Mouse (Mus musculus) CH12F3 (cell line): ENCODE results near the gene Otud7a.
"Not testable (repeated sequence)": the region's sequence is repeated elsewhere in the genome, so short reads cannot be mapped to it uniquely, and the experiment has no call there.

Experiments used
- in situ Hi-C: fragments of 300-500 bp; cut with MboI; formaldehyde crosslinking; loops from 2 replicates; pipeline ENCODE4 v1.14.3; 2020; ENCODE audit warnings: low sequenced_read_pairs

The Otud7a gene

GRCm38 (mm10) chr7:63556324-63556723 lies 111.8 kb downstream of the Otud7a start:
- in situ Hi-C loops, result no loop called here

GRCm38 (mm10) chr7:63558918-63559317 lies 114.4 kb downstream of the Otud7a start:
- in situ Hi-C loops, result no loop called here

- in situ Hi-C loops, result no loop called here
These were observed 115.1 kb downstream of the Otud7a start for GRCm38 (mm10) chr7:63559679-63560078.

GRCm38 (mm10) chr7:63583310-63583709 lies 138.8 kb downstream of the Otud7a start:
- in situ Hi-C loops, result no loop called here

- in situ Hi-C loops, result no loop called here
These were observed 141.8 kb downstream of the Otud7a start for GRCm38 (mm10) chr7:63586184-63586870.

GRCm38 (mm10) chr7:63590305-63590704 lies 145.8 kb downstream of the Otud7a start:
- in situ Hi-C loops, result no loop called here

- in situ Hi-C loops, result no loop called here
These were observed 146.8 kb downstream of the Otud7a start for GRCm38 (mm10) chr7:63591322-63591721.

GRCm38 (mm10) chr7:63592061-63592460 lies 147.5 kb downstream of the Otud7a start:
- in situ Hi-C loops, result no loop called here

GRCm38 (mm10) chr7:63604827-63605226 lies 160.3 kb downstream of the Otud7a start:
- in situ Hi-C loops, result no loop called here

GRCm38 (mm10) chr7:63617018-63617417 lies 172.5 kb downstream of the Otud7a start:
- in situ Hi-C loops, result no loop called here

- in situ Hi-C loops, result no loop called here
These were observed 176.3 kb downstream of the Otud7a start for GRCm38 (mm10) chr7:63620776-63621340.

GRCm38 (mm10) chr7:63637651-63638050 lies 193.1 kb downstream of the Otud7a start:
- in situ Hi-C loops, result no loop called here

- in situ Hi-C loops, result no loop called here
These were observed 199.5 kb downstream of the Otud7a start for GRCm38 (mm10) chr7:63644002-63644401.

GRCm38 (mm10) chr7:63647136-63647535 lies 202.6 kb downstream of the Otud7a start:
- in situ Hi-C loops, result no loop called here

- in situ Hi-C loops, result no loop called here
These were observed 215.7 kb downstream of the Otud7a start for GRCm38 (mm10) chr7:63660261-63660660.

GRCm38 (mm10) chr7:63662757-63663156 lies 218.2 kb downstream of the Otud7a start:
- in situ Hi-C loops, result no loop called here

- in situ Hi-C loops, result no loop called here
These were observed 220.9 kb downstream of the Otud7a start for GRCm38 (mm10) chr7:63665496-63665895.

GRCm38 (mm10) chr7:63667986-63668741 lies 223.6 kb downstream of the Otud7a start:
- in situ Hi-C loops, result no loop called here

GRCm38 (mm10) chr7:63668951-63669350 lies 224.4 kb downstream of the Otud7a start:
- in situ Hi-C loops, result no loop called here

GRCm38 (mm10) chr7:63670911-63671310 lies 226.4 kb downstream of the Otud7a start:
- in situ Hi-C loops, result not testable (repeated sequence)

- in situ Hi-C loops, result no loop called here
These were observed 227.4 kb downstream of the Otud7a start for GRCm38 (mm10) chr7:63671904-63672303.

- in situ Hi-C loops, result no loop called here
These were observed 232.1 kb downstream of the Otud7a start for GRCm38 (mm10) chr7:63676631-63677030.
